Mouse (Mus musculus) intestine, embryonic 15.5 days (tissue): ENCODE measurements around the gene Lca5. TPM values are rescaled to one million over a fixed set of nuclear protein-coding genes. Genes with fewer than 3 reads are reported as not detected.

Source experiments
- ATAC-seq: fragments of 200-750 bp; cut with Nextera tagmentation; 2 replicates; pipeline ENCODE4 v1.8.0; 2017; ENCODE audit warnings: moderate TSS enrichment, moderate library complexity
- H3K27ac ChIP-seq: fragments of 300-500 bp; sonication (generic); 2 replicates; pipeline ENCODE4 v1.5.1; 2015; ENCODE audit warnings: mild to moderate bottlenecking, inconsistent platforms
- H3K27me3 ChIP-seq: fragments of 300-500 bp; sonication (generic); replicated peaks from 2 replicates; pipeline ENCODE4 v1.6.1; 2015; ENCODE audit warnings: inconsistent platforms
- H3K36me3 ChIP-seq: fragments of 300-500 bp; sonication (generic); 2 replicates; pipeline ENCODE4 v1.6.1; 2015; ENCODE audit warnings: inconsistent platforms
- H3K4me1 ChIP-seq: fragments of 300-500 bp; sonication (generic); replicated peaks from 2 replicates; pipeline ENCODE4 v1.6.1; 2015; ENCODE audit warnings: inconsistent platforms
- H3K4me2 ChIP-seq: fragments of 300-500 bp; sonication (generic); replicated peaks from 2 replicates; pipeline ENCODE4 v1.6.1; 2015; ENCODE audit warnings: mild to moderate bottlenecking, inconsistent platforms
- H3K4me3 ChIP-seq: fragments of 300-500 bp; sonication (generic); replicated peaks from 2 replicates; pipeline ENCODE4 v1.5.1; 2015; ENCODE audit warnings: inconsistent platforms
- H3K9ac ChIP-seq: fragments of 300-500 bp; sonication (generic); 2 replicates; pipeline ENCODE4 v1.6.1; 2015; ENCODE audit warnings: inconsistent platforms
- H3K9me3 ChIP-seq: fragments of 300-500 bp; sonication (generic); 2 replicates; pipeline ENCODE4 v1.6.1; 2016; ENCODE audit warnings: inconsistent platforms
- WGBS: fragments of 180-500 bp; shearing (Covaris S2); methylation state at CpG from one replicate; pipeline ENCODE4 v1.1.7; 2015; 5-methylcytosine and 5-hydroxymethylcytosine counted together
- polyA plus RNA-seq: library from polyadenylated mRNA; unstranded; fragments of >200 nt; fragmentation: Nextera tagmentation; extraction: Ambion mirVana; gene quantifications from 2 replicates; pipeline ENCODE4 v1.2.1, GENCODE M21; 2015

Gene Lca5
- polyA plus RNA-seq, 1 experiment from 2014 or later, result 10.0 TPM

DNA sequence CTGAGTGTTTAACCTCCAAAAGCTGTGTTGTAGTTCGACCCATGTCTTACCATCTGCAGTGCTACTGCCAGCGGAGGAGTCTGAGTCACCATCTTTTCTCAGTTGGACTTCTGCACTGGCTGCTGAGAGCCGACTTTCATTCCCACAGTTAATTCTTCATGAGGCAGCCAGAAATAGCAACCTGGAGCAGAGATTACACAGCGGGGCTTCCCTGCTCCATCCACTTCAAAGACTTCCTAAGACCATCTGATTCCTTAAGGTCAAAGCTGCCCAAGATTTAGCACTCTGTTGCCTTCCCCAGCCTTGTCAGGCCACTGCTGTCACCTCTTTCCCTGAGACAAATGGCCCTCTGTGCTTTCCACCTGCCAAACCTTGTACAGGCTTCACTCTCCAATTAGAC, 6.4 kb downstream of the Lca5 start:
- WGBS, result 57% methylated on average over 4 of the region's 4 CpGs
- ATAC-seq, result no peak
- Histone ChIP-seq H3K9me3 (no peaks in the 10 kb centered on the region), H3K9ac (no peak overlapping the region), H3K4me2 (no peak overlapping the region), H3K4me1 (no peaks in the 10 kb centered on the region), H3K27me3 (no peaks in the 10 kb centered on the region), H3K27ac (no peak overlapping the region), H3K4me3 (no peak overlapping the region), H3K36me3 (no peaks in the 10 kb centered on the region)

DNA sequence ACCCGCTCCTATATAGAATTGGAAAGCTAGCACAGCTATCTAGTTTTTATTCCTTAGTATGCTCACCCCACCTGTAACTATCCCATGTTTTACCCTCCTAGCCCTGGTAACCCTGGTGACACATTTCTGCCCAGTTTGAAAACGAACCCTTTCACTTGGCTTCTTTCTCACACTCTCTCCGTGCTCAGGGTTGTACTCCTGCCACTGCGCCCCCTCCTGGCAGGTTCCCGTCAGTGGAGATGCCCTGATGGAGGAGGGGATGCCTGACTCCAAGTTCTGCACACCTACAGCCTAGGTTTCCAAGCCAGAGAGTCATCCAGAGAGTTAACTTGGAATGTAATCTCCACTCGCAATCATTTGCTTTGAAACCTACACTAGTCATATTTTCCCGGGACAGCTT, 7.3 kb downstream of the Lca5 start:
- no peak overlapping the region for H3K9ac ChIP-seq
- H3K4me2 ChIP-seq, result no peak overlapping the region
- H3K27me3 ChIP-seq, result no peaks in the 10 kb centered on the region
- no peaks in the 10 kb centered on the region for H3K9me3 ChIP-seq
- no peak for ATAC-seq
- H3K4me1 ChIP-seq, result no peaks in the 10 kb centered on the region
- H3K36me3 ChIP-seq, result no peaks in the 10 kb centered on the region
- no peak overlapping the region for H3K4me3 ChIP-seq
- H3K27ac ChIP-seq, result no peak overlapping the region
- WGBS, result 64% methylated on average over 7 of the region's 7 CpGs

DNA sequence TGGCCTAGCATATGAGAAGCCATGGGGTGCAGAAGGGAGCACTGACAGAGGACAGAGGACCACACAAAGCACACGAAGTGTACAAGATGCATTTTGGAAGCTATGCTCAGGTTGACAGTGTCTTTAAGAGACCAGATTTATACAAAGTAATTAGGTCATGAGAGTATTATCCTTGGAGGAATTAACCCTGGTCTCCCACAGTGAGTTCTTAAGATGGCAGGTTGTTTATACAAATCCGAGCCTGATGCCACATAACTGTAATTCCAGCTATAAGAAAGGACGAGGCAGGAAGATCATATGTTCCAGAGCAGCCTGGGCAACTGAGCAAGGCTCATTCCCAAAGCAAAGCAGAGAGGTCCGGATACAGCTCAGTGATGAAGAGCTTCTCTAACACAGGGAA, 13.0 kb downstream of the Lca5 start:
- H3K4me3 ChIP-seq, result no peak overlapping the region
- WGBS, result 70% methylated on average over 4 of the region's 4 CpGs
- no peak for ATAC-seq

DNA sequence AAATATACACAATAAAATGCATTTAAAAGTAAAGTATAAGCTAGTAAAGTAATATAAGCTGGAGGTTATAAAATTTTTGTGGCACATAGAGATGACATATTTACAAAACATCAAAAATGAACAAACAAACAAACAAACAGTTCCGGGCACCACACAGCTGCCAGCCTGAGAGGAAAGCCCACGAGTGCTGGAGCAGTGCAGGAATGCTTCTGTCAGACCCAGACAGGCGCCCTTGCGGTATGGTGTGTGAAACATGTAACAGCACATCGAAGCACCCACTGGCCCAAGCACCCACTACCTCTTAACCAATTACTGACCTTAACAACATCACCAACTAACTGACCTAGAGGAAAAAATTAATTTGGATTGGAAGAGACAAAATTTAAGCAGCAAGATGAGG, 22.0 kb downstream of the Lca5 start:
- Histone ChIP-seq H3K9me3 (no peaks in the 10 kb centered on the region), H3K4me2 (no peak overlapping the region), H3K36me3 (peaks cover 6% of the 10 kb centered on the region), H3K9ac (no peak overlapping the region), H3K27ac (no peak overlapping the region), H3K4me3 (no peak overlapping the region), H3K4me1 (no peaks in the 10 kb centered on the region), H3K27me3 (no peaks in the 10 kb centered on the region)
- no peak for ATAC-seq
- WGBS, result 75% methylated on average over 5 of the region's 5 CpGs

More for the DNA sequence above, 13.0 kb downstream of the Lca5 start:
- Histone ChIP-seq H3K9ac (no peak overlapping the region), H3K27me3 (no peaks in the 10 kb centered on the region), H3K27ac (no peak overlapping the region), H3K4me1 (no peaks in the 10 kb centered on the region), H3K4me2 (no peak overlapping the region), H3K9me3 (no peaks in the 10 kb centered on the region), H3K36me3 (no peaks in the 10 kb centered on the region; the same call in none of the 2 replicates)

DNA sequence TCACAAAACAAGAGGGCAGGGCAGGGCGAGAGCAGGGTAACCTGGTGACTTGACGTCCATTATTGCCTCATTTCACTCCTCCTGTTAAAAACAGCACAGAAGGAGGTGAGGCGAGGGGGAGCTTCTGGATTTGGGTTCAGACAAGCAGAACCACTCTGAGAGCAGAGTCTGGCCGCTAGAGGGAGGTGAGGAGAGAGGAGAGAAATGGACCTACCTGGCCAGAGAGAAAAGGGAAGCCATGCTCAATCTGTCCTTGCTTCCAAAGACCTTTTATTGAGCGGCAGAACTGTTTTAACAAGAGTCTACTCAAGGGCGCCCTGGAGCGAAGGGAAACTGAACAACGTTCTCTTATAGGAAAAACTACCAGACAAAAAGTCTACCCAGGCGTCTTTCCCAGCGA, 27.9 kb downstream of the Lca5 start:
- Histone ChIP-seq H3K4me3 (no peak overlapping the region), H3K4me2 (no peak overlapping the region), H3K9me3 (no peaks in the 10 kb centered on the region), H3K27ac (no peak overlapping the region), H3K9ac (no peak overlapping the region), H3K27me3 (no peaks in the 10 kb centered on the region), H3K36me3 (peaks cover 4% of the 10 kb centered on the region; the same call in 1 of the 2 replicates), H3K4me1 (no peaks in the 10 kb centered on the region)
- no peak for ATAC-seq
- WGBS, result 76% methylated on average over 10 of the region's 10 CpGs

DNA sequence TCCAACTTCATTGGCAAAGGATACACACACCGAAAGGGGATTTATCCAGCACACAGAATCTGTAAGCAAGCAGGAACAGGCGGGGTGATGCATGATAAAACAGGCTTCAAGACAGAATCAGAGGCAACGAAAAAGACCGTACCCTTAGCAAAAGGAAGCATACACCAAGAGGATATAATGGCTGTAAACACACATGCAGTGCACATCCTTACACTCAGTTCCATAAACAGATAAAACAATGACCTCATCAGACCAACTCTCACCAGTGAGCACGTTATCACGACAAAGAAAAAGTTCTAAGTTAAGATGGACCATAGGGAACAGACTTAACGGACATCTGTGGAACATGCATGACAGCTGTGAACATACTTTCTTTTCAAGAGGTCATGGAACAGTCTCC, 35.8 kb downstream of the Lca5 start:
- Histone ChIP-seq H3K36me3 (no peaks in the 10 kb centered on the region), H3K27ac (no peak overlapping the region), H3K9ac (no peak overlapping the region), H3K9me3 (no peaks in the 10 kb centered on the region), H3K4me2 (no peak overlapping the region), H3K4me1 (no peaks in the 10 kb centered on the region), H3K4me3 (no peak overlapping the region), H3K27me3 (no peaks in the 10 kb centered on the region)
- WGBS, result 61% methylated on average over 7 of the region's 7 CpGs
- ATAC-seq, result no peak

DNA sequence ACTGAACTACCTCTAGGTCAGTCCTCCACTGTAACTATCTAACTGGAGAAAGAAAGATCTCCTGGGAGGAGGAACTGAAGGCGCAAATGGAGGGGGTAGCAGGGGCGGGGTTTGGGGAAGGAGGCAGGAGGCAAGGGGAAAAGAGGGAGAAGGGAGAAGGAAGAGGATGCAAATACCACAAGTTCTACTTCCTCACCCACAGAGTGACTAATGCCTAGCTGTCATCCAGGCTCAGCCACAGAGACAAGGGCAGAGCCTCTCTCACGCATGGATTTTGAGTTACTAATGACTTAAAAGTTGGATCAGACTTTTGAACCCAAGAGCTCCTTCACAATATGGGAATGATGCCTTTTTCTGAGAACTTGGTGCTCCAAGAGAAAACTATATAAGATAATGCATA, 40.1 kb downstream of the Lca5 start:
- Histone ChIP-seq H3K9ac (no peak overlapping the region), H3K4me2 (no peak overlapping the region), H3K27ac (no peak overlapping the region), H3K36me3 (peaks cover 3% of the 10 kb centered on the region; the same call in 1 of the 2 replicates), H3K27me3 (no peaks in the 10 kb centered on the region), H3K4me1 (no peaks in the 10 kb centered on the region), H3K4me3 (no peak overlapping the region), H3K9me3 (no peaks in the 10 kb centered on the region)
- no peak for ATAC-seq
- WGBS, result 57% methylated on average over 3 of the region's 3 CpGs

DNA sequence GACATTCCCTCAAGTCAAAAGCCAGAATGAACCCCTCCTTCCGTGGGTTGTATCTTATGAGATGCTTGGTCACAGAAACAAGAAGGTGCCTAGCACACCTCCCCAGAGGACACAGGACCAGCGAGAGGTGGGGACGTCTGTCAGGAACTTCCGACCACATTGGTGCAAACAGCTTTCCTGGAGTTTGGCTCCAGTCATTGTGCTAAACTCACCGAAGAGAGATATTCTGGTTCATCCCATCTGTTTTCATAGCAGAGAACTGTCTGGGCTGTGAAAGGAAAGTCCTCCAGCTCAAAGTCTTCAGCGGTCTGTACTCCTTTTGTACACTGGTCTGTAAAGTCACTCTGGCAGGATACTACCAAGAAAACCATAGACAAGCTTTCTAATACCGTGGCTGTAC, 41.5 kb downstream of the Lca5 start:
- ATAC-seq, result no peak
- WGBS, result 95% methylated on average over 7 of the region's 7 CpGs
- Histone ChIP-seq H3K27me3 (no peaks in the 10 kb centered on the region), H3K4me2 (no peak overlapping the region), H3K4me1 (no peaks in the 10 kb centered on the region), H3K36me3 (peaks cover 3% of the 10 kb centered on the region; the same call in 1 of the 2 replicates), H3K27ac (no peak overlapping the region), H3K4me3 (no peak overlapping the region), H3K9me3 (no peaks in the 10 kb centered on the region), H3K9ac (no peak overlapping the region)

DNA sequence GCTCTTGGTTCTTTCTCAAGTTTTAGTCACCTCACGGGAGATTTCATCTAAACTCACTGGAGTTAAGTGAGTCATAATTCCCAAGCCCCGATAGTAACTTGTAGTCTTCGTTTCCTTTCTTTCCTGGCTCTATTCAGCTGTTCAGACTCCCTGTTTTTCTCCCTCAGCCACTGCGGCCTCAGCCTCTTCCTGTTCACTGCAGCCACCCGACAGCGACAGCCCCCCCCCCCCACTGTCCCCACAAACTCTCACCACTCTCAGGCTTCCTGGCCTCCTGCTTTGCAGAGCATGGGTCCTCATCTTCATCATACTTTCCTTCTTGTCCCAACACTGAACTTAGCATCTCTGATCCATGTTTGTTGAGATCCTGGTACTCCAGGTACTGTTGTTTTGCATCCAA, 42.7 kb downstream of the Lca5 start:
- H3K27ac ChIP-seq, result no peak overlapping the region
- no peaks in the 10 kb centered on the region for H3K9me3 ChIP-seq
- H3K4me2 ChIP-seq, result no peak overlapping the region
- H3K4me3 ChIP-seq, result no peak overlapping the region
- H3K27me3 ChIP-seq, result no peaks in the 10 kb centered on the region
- no peak for ATAC-seq
- H3K9ac ChIP-seq, result no peak overlapping the region
- H3K36me3 ChIP-seq, result peaks cover 3% of the 10 kb centered on the region; the same call in 1 of the 2 replicates
- WGBS, result 60% methylated on average over 5 of the region's 6 CpGs
- no peaks in the 10 kb centered on the region for H3K4me1 ChIP-seq

DNA sequence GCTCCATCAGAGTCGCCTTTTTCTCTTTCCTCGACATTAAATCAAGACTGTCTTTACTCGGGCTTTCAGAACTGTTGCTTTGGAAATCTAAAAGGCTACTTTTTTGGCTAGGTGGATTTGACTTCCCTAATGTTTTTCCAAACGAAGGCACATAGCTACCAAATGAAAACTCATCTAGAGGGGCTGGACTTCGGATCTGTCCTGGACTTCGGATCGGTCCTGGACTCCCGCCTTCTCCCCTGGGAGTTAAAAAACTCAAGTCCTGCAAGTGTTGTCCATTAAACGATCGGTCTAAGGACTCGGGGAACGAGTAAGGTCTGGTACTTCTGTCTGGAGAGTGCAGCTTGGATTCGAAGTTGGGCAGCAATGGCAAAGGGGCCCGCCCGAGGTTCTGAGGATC, 45.5 kb downstream of the Lca5 start:
- H3K4me1 ChIP-seq, result no peaks in the 10 kb centered on the region
- no peak overlapping the region for H3K27ac ChIP-seq
- no peak overlapping the region for H3K4me2 ChIP-seq
- 89% methylated on average over 15 of the region's 15 CpGs for WGBS
- no peak overlapping the region for H3K4me3 ChIP-seq
- peaks cover 3% of the 10 kb centered on the region; the same call in 1 of the 2 replicates for H3K36me3 ChIP-seq
- H3K9ac ChIP-seq, result no peak overlapping the region
- H3K9me3 ChIP-seq, result no peaks in the 10 kb centered on the region
- no peaks in the 10 kb centered on the region for H3K27me3 ChIP-seq
- ATAC-seq, result no peak

DNA sequence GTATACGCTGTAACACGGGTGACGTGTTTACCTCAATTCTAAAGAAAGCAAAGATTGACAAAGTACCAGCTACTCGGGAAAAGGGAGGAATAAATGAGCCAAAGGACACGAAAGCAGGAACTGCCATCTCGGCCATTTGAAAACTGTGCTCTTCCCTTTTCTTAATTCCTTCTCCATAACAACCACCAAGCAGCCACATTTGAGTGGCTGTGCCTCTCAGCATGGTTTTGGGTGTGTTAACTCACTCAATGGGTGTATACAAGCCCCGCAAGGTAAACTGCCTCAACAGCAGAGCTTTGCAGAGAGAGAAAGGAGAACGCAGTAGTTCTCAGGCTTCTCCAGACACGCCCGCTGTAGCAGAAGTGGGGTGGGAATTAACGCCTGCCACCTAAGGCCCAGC, 48.9 kb downstream of the Lca5 start:
- Histone ChIP-seq H3K27me3 (no peaks in the 10 kb centered on the region), H3K4me1 (no peaks in the 10 kb centered on the region), H3K4me3 (no peak overlapping the region), H3K9me3 (no peaks in the 10 kb centered on the region), H3K27ac (no peak overlapping the region), H3K9ac (no peak overlapping the region), H3K36me3 (no peaks in the 10 kb centered on the region), H3K4me2 (no peak overlapping the region)
- WGBS, result 84% methylated on average over 11 of the region's 11 CpGs
- ATAC-seq, result no peak

DNA sequence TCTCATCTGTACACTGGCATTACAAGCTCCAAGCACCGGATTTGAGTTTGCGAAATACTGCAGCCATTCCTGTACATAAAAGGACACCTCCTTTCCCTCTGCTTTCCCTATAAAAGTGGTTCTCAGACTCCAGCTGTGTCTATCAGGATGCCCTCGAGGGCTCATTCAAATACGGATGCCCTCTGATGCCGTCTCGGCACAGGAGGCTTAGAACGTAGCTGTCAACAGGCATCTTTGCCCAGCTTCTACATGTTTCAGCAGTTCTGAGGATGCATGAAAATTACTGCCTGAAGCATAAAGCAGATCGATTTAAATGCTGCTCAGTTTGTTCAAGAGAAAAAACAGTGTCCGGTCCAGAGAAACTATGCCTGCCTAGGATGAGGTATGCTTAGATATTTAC, 51.4 kb downstream of the Lca5 start:
- no peak for ATAC-seq
- H3K4me2 ChIP-seq, result no peak overlapping the region
- no peaks in the 10 kb centered on the region for H3K36me3 ChIP-seq
- no peak overlapping the region for H3K9ac ChIP-seq
- WGBS, result 90% methylated on average over 9 of the region's 9 CpGs
- no peak overlapping the region for H3K4me3 ChIP-seq
- no peaks in the 10 kb centered on the region for H3K27me3 ChIP-seq
- H3K27ac ChIP-seq, result no peak overlapping the region
- no peaks in the 10 kb centered on the region for H3K4me1 ChIP-seq
- no peaks in the 10 kb centered on the region for H3K9me3 ChIP-seq

DNA sequence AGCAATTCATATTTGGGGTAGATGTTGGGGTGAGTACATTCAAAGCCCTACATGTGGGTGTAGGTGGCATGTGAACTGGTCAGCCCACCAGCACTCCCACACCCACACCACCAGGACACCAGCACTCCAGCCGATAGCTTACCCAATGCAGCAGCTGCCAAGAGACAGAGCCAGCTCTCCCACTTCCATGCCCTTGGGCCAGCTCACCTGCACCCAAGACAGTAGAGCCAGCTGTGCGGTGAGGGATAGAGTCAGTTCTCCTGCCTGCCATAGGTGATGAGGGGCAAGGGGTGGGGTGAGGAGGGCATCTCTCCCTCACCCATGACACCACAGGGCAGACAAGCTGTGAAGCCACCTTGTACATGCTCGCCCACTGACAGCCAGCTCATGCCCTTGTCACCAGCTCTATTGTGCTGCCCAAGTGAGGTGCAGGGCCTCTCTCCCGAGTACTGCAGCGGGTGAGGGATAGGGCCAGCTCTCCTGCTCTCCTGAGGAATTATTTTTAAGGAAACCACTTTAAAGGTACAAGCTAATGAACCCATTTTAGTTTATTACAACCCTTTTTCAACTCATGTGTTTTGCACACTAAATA, 54.6 kb downstream of the Lca5 start:
- H3K4me1 ChIP-seq, result no peaks in the 10 kb centered on the region
- no peak overlapping the region for H3K27ac ChIP-seq
- no peak overlapping the region for H3K4me2 ChIP-seq
- H3K36me3 ChIP-seq, result no peaks in the 10 kb centered on the region
- no peak overlapping the region for H3K4me3 ChIP-seq
- WGBS, result 90% methylated on average over 5 of the region's 5 CpGs
- H3K27me3 ChIP-seq, result no peaks in the 10 kb centered on the region
- no peak overlapping the region for H3K9ac ChIP-seq
- no peak for ATAC-seq
- H3K9me3 ChIP-seq, result no peaks in the 10 kb centered on the region
